27 mouse cellular contexts compared by ENCODE assay signal in genomic region chr10:43291333-43291736, GRCm38 (mm10).
DNase-seq lines count a peak whose midpoint lies in the region; ATAC-seq and TF ChIP-seq lines count a peak whose summit lies in the region.
"Had no signal": no experiment of that assay in that cellular context is flagged by ENCODE, and none has a peak within 500 bp of the region (broad histone marks: within the 10 kb centered on the region; RNA-seq: fewer than 3 reads in every experiment).

No protein-coding gene starts in this region.

- no peak overlapping the region for H3K9ac ChIP-seq in MEL (ENCODE audit: control insufficient read depth, low read depth, low read length, poor library complexity, severe bottlenecking)
- H3K9ac ChIP-seq in liver, embryonic 11.5 days (ENCODE audit: low read depth, low read length) = peak overlapping the region; percentile 6; the same call in 1 of the 2 replicates
- no peak overlapping the region for H3K9ac ChIP-seq in liver, embryonic 16.5 days (ENCODE audit: low read depth, low read length)
- no peak overlapping the region for H3K9ac ChIP-seq in lung, postnatal 0 days (replicated peaks; ENCODE audit: low read depth)
- H3K9ac ChIP-seq: embryonic facial prominence, embryonic 12.5 days; forebrain, embryonic 15.5 days; hindbrain, embryonic 14.5 days; lung, embryonic 14.5 days; midbrain, embryonic 13.5 days; stomach, embryonic 15.5 days had no signal

- no peak overlapping the region for H3K4me3 ChIP-seq in MEL (ENCODE audit: control insufficient read depth in 1 of 2, insufficient read depth in 1 of 2, low read depth in 2 of 2, low read length in 2 of 2)
- H3K4me3 ChIP-seq in liver, embryonic 11.5 days (ENCODE audit: low read depth, low read length) = no peak overlapping the region
- no peak overlapping the region for H3K4me3 ChIP-seq in liver, embryonic 16.5 days (ENCODE audit: low read depth, low read length)
- no peak overlapping the region for H3K4me3 ChIP-seq in lung, postnatal 0 days (ENCODE audit: low read depth, low read length)
- H3K4me3 ChIP-seq: embryonic facial prominence, embryonic 12.5 days; forebrain, embryonic 15.5 days; megakaryocyte, embryonic 14.5 days; midbrain, embryonic 13.5 days; stomach, embryonic 15.5 days had no signal

- no peak for TF ChIP-seq CTCF in MEL (IDR thresholded peaks at IDR 0.05 in 2 of 3, conservative IDR thresholded peaks at IDR 0.05 in 1 of 3; ENCODE audit: control insufficient read depth in 1 of 3, insufficient read depth in 1 of 3, low read depth in 2 of 3, low read length in 3 of 3, poor library complexity in 1 of 3, severe bottlenecking in 1 of 3)
- no peak for TF ChIP-seq CTCF in lung, postnatal 0 days (IDR thresholded peaks at IDR 0.05)

- no peak for TF ChIP-seq POLR2A in MEL (IDR thresholded peaks at IDR 0.05; ENCODE audit: control insufficient read depth in 1 of 2, insufficient read depth in 1 of 2, low read depth in 1 of 2, low read length in 2 of 2, poor library complexity in 1 of 2)

- peak; percentile 58 for DNase-seq in MEL (ENCODE audit: low read depth, low spot score)
- DNase-seq in liver, embryonic 11.5 days (ENCODE audit: low spot score) = no peak
- DNase-seq in lung, postnatal 0 days (ENCODE audit: low spot score) = no peak
- no peak for DNase-seq in thymus, postnatal 25 days
- no peak for DNase-seq in heart, adult 9 months (ENCODE audit: low spot score in 2 of 2)
- no peak for DNase-seq in lung, postnatal 4 days
- DNase-seq: adrenal gland, postnatal 25 days; cerebellum, adult 8-10 months; cerebellum, postnatal 25 days; embryo, embryonic 11 days; heart, postnatal 36 days; kidney, adult 2 months; kidney, postnatal 36 days; layer of hippocampus, postnatal 36 days; left cerebral cortex, postnatal 4 days; lung, embryonic 14.5 days; right cerebral cortex, postnatal 14 days; thymus, postnatal 36 days had no signal

- H3K4me2 ChIP-seq in liver, embryonic 11.5 days = peak overlapping the region; percentile 37
- H3K4me2 ChIP-seq in liver, embryonic 16.5 days (ENCODE audit: low read depth, low read length) = peak overlapping the region; percentile 30
- H3K4me2 ChIP-seq in lung, postnatal 0 days (replicated peaks; ENCODE audit: low read depth, low read length) = no peak overlapping the region
- H3K4me2 ChIP-seq: embryonic facial prominence, embryonic 12.5 days; forebrain, embryonic 15.5 days; hindbrain, embryonic 14.5 days; lung, embryonic 14.5 days; midbrain, embryonic 13.5 days; stomach, embryonic 15.5 days had no signal

- peaks cover 2 to 13% of the 10 kb centered on the region in 2 experiments; a peak in 3 of 4 replicates for H3K4me1 ChIP-seq in MEL (ENCODE audit: control insufficient read depth in 1 of 2, insufficient read depth in 2 of 2, low read length in 2 of 2)
- H3K4me1 ChIP-seq in liver, embryonic 11.5 days (replicated peaks; ENCODE audit: control insufficient read depth, insufficient read depth, low read length) = peaks cover 21% of the 10 kb centered on the region
- peaks cover 21% of the 10 kb centered on the region for H3K4me1 ChIP-seq in liver, embryonic 16.5 days (ENCODE audit: control insufficient read depth, low read depth, low read length)
- no peaks in the 10 kb centered on the region for H3K4me1 ChIP-seq in lung, postnatal 0 days (ENCODE audit: insufficient read depth, low read depth, low read length)
- H3K4me1 ChIP-seq: forebrain, embryonic 15.5 days; stomach, embryonic 15.5 days had no signal

- TF ChIP-seq RAD21 in MEL (IDR thresholded peaks at IDR 0.05; ENCODE audit: low read depth, low read length) = no peak

- WGBS in liver, embryonic 11.5 days = 68% methylated on average over 2 of the region's 2 CpGs
- 47% methylated on average over 2 of the region's 2 CpGs for WGBS in liver, embryonic 16.5 days (ENCODE audit: insufficient replicate concordance)
- 85% methylated on average over 2 of the region's 2 CpGs for WGBS in lung, postnatal 0 days

- TF ChIP-seq EP300 in MEL (IDR thresholded peaks at IDR 0.05; ENCODE audit: low read depth in 1 of 2, low read length in 2 of 2) = no peak
- no peak for TF ChIP-seq EP300 in lung, postnatal 0 days (IDR thresholded peaks at IDR 0.05)

- ATAC-seq in common myeloid progenitor, adult 5-6 weeks (replicated peaks; ENCODE audit: low read depth, poor library complexity, severe bottlenecking) = peak; percentile 46; the same call in 1 of the 2 replicates
- peak; percentile 87 for ATAC-seq in liver, embryonic 11.5 days (replicated peaks; ENCODE audit: low FRiP score)
- ATAC-seq in liver, embryonic 16.5 days (ENCODE audit: low read depth) = peak; percentile 79
- ATAC-seq in lung, postnatal 0 days = no peak
- ATAC-seq: forebrain, embryonic 15.5 days; midbrain, embryonic 13.5 days had no signal

- no peaks in the 10 kb centered on the region for H3K9me3 ChIP-seq in MEL (replicated peaks; ENCODE audit: insufficient read depth, low read length)
- no peaks in the 10 kb centered on the region for H3K9me3 ChIP-seq in liver, embryonic 11.5 days (ENCODE audit: control insufficient read depth, low read length)
- no peaks in the 10 kb centered on the region for H3K9me3 ChIP-seq in liver, embryonic 16.5 days (replicated peaks; ENCODE audit: control insufficient read depth, low read length)
- H3K9me3 ChIP-seq in lung, postnatal 0 days (ENCODE audit: low read length) = no peaks in the 10 kb centered on the region
- H3K9me3 ChIP-seq: embryonic facial prominence, embryonic 12.5 days; forebrain, embryonic 15.5 days; G1E; megakaryocyte, embryonic 14.5 days; midbrain, embryonic 13.5 days; stomach, embryonic 15.5 days had no signal

- no peaks in the 10 kb centered on the region for H3K79me2 ChIP-seq in MEL (ENCODE audit: control insufficient read depth, insufficient read depth, low read length, poor library complexity)

- peaks cover 0 to 13% of the 10 kb centered on the region in 2 experiments; a peak in 2 of 4 replicates for H3K36me3 ChIP-seq in MEL (ENCODE audit: control insufficient read depth in 1 of 2, insufficient read depth in 2 of 2, low read length in 2 of 2)
- H3K36me3 ChIP-seq in liver, embryonic 11.5 days (ENCODE audit: control insufficient read depth, insufficient read depth, low read length) = no peaks in the 10 kb centered on the region
- no peaks in the 10 kb centered on the region for H3K36me3 ChIP-seq in liver, embryonic 16.5 days (ENCODE audit: control insufficient read depth, insufficient read depth)
- no peaks in the 10 kb centered on the region for H3K36me3 ChIP-seq in lung, postnatal 0 days (ENCODE audit: insufficient read depth, low read length)
- H3K36me3 ChIP-seq: embryonic facial prominence, embryonic 12.5 days; forebrain, embryonic 15.5 days; G1E; midbrain, embryonic 13.5 days; stomach, embryonic 15.5 days had no signal

- H3K27me3 ChIP-seq in MEL (ENCODE audit: control insufficient read depth in 1 of 2, insufficient read depth in 2 of 2, low read length in 2 of 2) = no peaks in the 10 kb centered on the region
- H3K27me3 ChIP-seq in liver, embryonic 11.5 days (replicated peaks; ENCODE audit: control insufficient read depth, insufficient read depth, low read length) = no peaks in the 10 kb centered on the region
- no peaks in the 10 kb centered on the region for H3K27me3 ChIP-seq in liver, embryonic 16.5 days (ENCODE audit: control insufficient read depth, insufficient read depth, low read depth, low read length)
- H3K27me3 ChIP-seq in lung, postnatal 0 days (replicated peaks; ENCODE audit: insufficient read depth, low read length) = no peaks in the 10 kb centered on the region
- H3K27me3 ChIP-seq: embryonic facial prominence, embryonic 12.5 days; forebrain, embryonic 15.5 days; megakaryocyte, embryonic 14.5 days; midbrain, embryonic 13.5 days; stomach, embryonic 15.5 days had no signal

- peak overlapping the region; percentile 23; the same call in 1 of the 2 replicates for H3K27ac ChIP-seq in MEL (ENCODE audit: control insufficient read depth, low read depth, low read length)
- H3K27ac ChIP-seq in liver, embryonic 11.5 days (ENCODE audit: low read depth, low read length) = peak overlapping the region; percentile 77
- H3K27ac ChIP-seq in liver, embryonic 16.5 days (ENCODE audit: low read length) = peak overlapping the region; percentile 73
- no peak overlapping the region for H3K27ac ChIP-seq in lung, postnatal 0 days (ENCODE audit: low read length)
- H3K27ac ChIP-seq: embryonic facial prominence, embryonic 12.5 days; forebrain, embryonic 15.5 days; hindbrain, embryonic 14.5 days; midbrain, embryonic 13.5 days; stomach, embryonic 15.5 days had no signal

TF ChIP-seq in MEL, 35 proteins besides CTCF, POLR2A, EP300 and RAD21:
- TF ChIP-seq SIN3A (IDR thresholded peaks at IDR 0.05; ENCODE audit: low read length) (no peak), ZMIZ1 (IDR thresholded peaks at IDR 0.05; ENCODE audit: low read depth, low read length) (no peak), ZKSCAN1 (IDR thresholded peaks at IDR 0.05; ENCODE audit: low read depth, low read length) (no peak), GATA1 (IDR thresholded peaks at IDR 0.05; ENCODE audit: low read depth, low read length) (0 out of 2 replicates have a peak, but pooled peaks have one; percentile 39), MEF2A (IDR thresholded peaks at IDR 0.05; ENCODE audit: extremely low read depth, insufficient replicate concordance, low read depth, low read length, poor library complexity, severe bottlenecking) (no peak)
